In the genomic region with DNA sequence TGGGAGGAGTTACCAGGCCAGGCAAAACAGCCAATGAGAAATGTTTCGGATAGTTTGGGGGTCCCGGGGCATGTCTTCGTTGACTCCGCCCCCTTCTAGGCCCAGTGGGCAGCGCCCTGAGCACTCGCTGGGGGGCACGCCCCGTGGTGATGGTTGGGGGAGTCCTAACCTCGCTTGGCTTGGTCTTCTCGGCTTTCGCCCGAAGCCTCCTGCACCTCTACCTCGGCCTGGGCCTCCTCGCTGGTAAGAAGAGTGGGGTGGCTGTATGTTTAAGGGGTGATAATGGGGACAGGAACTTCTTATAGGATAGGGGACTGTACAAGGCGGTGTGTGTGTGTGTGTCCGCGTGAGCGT, we compare ENCODE assay signal across 9 mouse cellular contexts. TPM values are rescaled to one million over a fixed set of nuclear protein-coding genes. Genes with fewer than 3 reads are reported as not detected.
A peak's percentile ranks its signal among the peaks of the same experiment; 100 is the strongest.
DNase-seq lines count a peak whose midpoint lies in the region; ATAC-seq lines count a peak whose summit lies in the region.
"Had no signal": no experiment of that assay in that cellular context is flagged by ENCODE, and none has a peak within 500 bp of the region (broad histone marks: within the 10 kb centered on the region; RNA-seq: fewer than 3 reads in every experiment).

No protein-coding gene starts in this region.

- 6% methylated on average over 18 of the region's 18 CpGs for WGBS in heart, embryonic 14.5 days
- 5% methylated on average over 18 of the region's 18 CpGs for WGBS in hindbrain, embryonic 15.5 days
- 5% methylated on average over 18 of the region's 18 CpGs for WGBS in midbrain, embryonic 14.5 days

- no peak for DNase-seq in heart, postnatal 14 days
- no peak for DNase-seq in midbrain, embryonic 14.5 days
- DNase-seq in thymus, postnatal 10 days (ENCODE audit: low spot score in 2 of 2): no peak
- DNase-seq in MN1 (ENCODE audit: low spot score): no peak
- DNase-seq in right cerebral cortex, postnatal 14 days: no peak

- peak overlapping the region; percentile 29 to 33; a peak in 3 of 4 replicates for H3K4me3 ChIP-seq in heart, embryonic 14.5 days (ENCODE audit: control insufficient read depth in 1 of 2, insufficient read depth in 1 of 2, low read depth in 1 of 2, low read length in 2 of 2)
- peak overlapping the region; percentile 42 for H3K4me3 ChIP-seq in hindbrain, embryonic 15.5 days
- H3K4me3 ChIP-seq in midbrain, embryonic 14.5 days (replicated peaks; ENCODE audit: low read depth, low read length): peak overlapping the region; percentile 36

- H3K4me1 ChIP-seq in heart, embryonic 14.5 days (ENCODE audit: control insufficient read depth in 2 of 2, insufficient read depth in 2 of 2, low read length in 2 of 2): peaks cover 0 to 14% of the 10 kb centered on the region in 2 experiments; a peak in 3 of 4 replicates
- H3K4me1 ChIP-seq in hindbrain, embryonic 15.5 days (replicated peaks): peaks cover 43% of the 10 kb centered on the region
- H3K4me1 ChIP-seq in midbrain, embryonic 14.5 days (ENCODE audit: control insufficient read depth, insufficient read depth, low read length): peaks cover 35% of the 10 kb centered on the region

- peaks cover 65% of the 10 kb centered on the region for H3K27me3 ChIP-seq in heart, embryonic 14.5 days (ENCODE audit: control insufficient read depth, insufficient read depth, low read length)
- peaks cover 39% of the 10 kb centered on the region for H3K27me3 ChIP-seq in hindbrain, embryonic 15.5 days
- peaks cover 49% of the 10 kb centered on the region for H3K27me3 ChIP-seq in midbrain, embryonic 14.5 days (ENCODE audit: control insufficient read depth, insufficient read depth, low read length)

- no peak overlapping the region for H3K9ac ChIP-seq in heart, embryonic 14.5 days (ENCODE audit: low read length)
- H3K9ac ChIP-seq in hindbrain, embryonic 15.5 days: no peak overlapping the region
- no peak overlapping the region for H3K9ac ChIP-seq in midbrain, embryonic 14.5 days (replicated peaks; ENCODE audit: low read length)

- peak overlapping the region; percentile 63 for H3K4me2 ChIP-seq in heart, embryonic 14.5 days (ENCODE audit: low read length)
- peak overlapping the region; percentile 84 for H3K4me2 ChIP-seq in hindbrain, embryonic 15.5 days
- H3K4me2 ChIP-seq in midbrain, embryonic 14.5 days (ENCODE audit: low read length): peak overlapping the region; percentile 62

- intact Hi-C loops in heart, postnatal 14 days (cut with DNase I): loop anchor here (10.0 kb wide), 1 partner anchor 280 kb away; a partner anchor contains a TSS

- no peaks in the 10 kb centered on the region for H3K36me3 ChIP-seq in heart, embryonic 14.5 days (ENCODE audit: control insufficient read depth, insufficient read depth, low read length)
- peaks cover 6% of the 10 kb centered on the region; the same call in 1 of the 2 replicates for H3K36me3 ChIP-seq in hindbrain, embryonic 15.5 days
- H3K36me3 ChIP-seq in midbrain, embryonic 14.5 days (ENCODE audit: control insufficient read depth, insufficient read depth, low read length): peaks cover 15% of the 10 kb centered on the region; the same call in 1 of the 2 replicates

- no peak overlapping the region for H3K27ac ChIP-seq in heart, embryonic 14.5 days (replicated peaks in 1 of 2; ENCODE audit: control insufficient read depth in 1 of 2, insufficient read depth in 1 of 2, low read depth in 2 of 2, low read length in 2 of 2)
- H3K27ac ChIP-seq in hindbrain, embryonic 15.5 days (replicated peaks): no peak overlapping the region
- no peak overlapping the region for H3K27ac ChIP-seq in midbrain, embryonic 14.5 days (replicated peaks; ENCODE audit: low read depth, low read length)

- no peaks in the 10 kb centered on the region for H3K9me3 ChIP-seq in heart, embryonic 14.5 days (ENCODE audit: control insufficient read depth, low read length)
- H3K9me3 ChIP-seq in hindbrain, embryonic 15.5 days: no peaks in the 10 kb centered on the region
- no peaks in the 10 kb centered on the region for H3K9me3 ChIP-seq in midbrain, embryonic 14.5 days (ENCODE audit: control insufficient read depth, low read length)

- ATAC-seq in heart, embryonic 14.5 days (ENCODE audit: insufficient number of reproducible peaks, insufficient read depth, low FRiP score, low read depth): no peak
- 0 out of 2 replicates have a peak, but pooled peaks have one; percentile 6 for ATAC-seq in common myeloid progenitor, adult 5-6 weeks (replicated peaks; ENCODE audit: low read depth, poor library complexity, severe bottlenecking)
- ATAC-seq in hindbrain, embryonic 15.5 days (ENCODE audit: low FRiP score, low read depth): peak; percentile 32; the same call in 1 of the 2 replicates
- ATAC-seq in midbrain, embryonic 14.5 days (ENCODE audit: low FRiP score, low TSS enrichment): no peak

RNA-seq across cellular contexts. Expression of a gene that starts 2.3 kb away (rescaled TPM):
- 0.16 and 0.18 TPM in 2 replicates for polyA plus RNA-seq in heart, embryonic 14.5 days (2014; fragmentation: Nextera tagmentation; extraction: Ambion mirVana)
- total RNA-seq in heart, postnatal 14 days (2021): under 1 TPM; 0.76 to 0.90 TPM
- total RNA-seq in common myeloid progenitor, adult 5-6 weeks (2017): 0.49 and 0.78 TPM in 2 replicates
- polyA plus RNA-seq in hindbrain, embryonic 15.5 days (2015; fragmentation: Nextera tagmentation; extraction: Ambion mirVana): 7.6 and 8.1 TPM in 2 replicates
- polyA plus RNA-seq in midbrain, embryonic 14.5 days (2014; fragmentation: Nextera tagmentation; extraction: Ambion mirVana): 1.5 and 3.2 TPM in 2 replicates

RNA-seq across cellular contexts. Expression of a gene that starts 6.0 kb away (rescaled TPM):
- polyA plus RNA-seq in heart, embryonic 14.5 days (2014; fragmentation: Nextera tagmentation; extraction: Ambion mirVana): 4.9 and 6.4 TPM in 2 replicates
- total RNA-seq in heart, postnatal 14 days (2021): 1 to 10 TPM; 4.2 to 5.8 TPM
- 4.1 and 4.8 TPM in 2 replicates for total RNA-seq in common myeloid progenitor, adult 5-6 weeks (2017)
- 14.3 and 16.5 TPM in 2 replicates for polyA plus RNA-seq in hindbrain, embryonic 15.5 days (2015; fragmentation: Nextera tagmentation; extraction: Ambion mirVana)
- polyA plus RNA-seq in midbrain, embryonic 14.5 days (2014; fragmentation: Nextera tagmentation; extraction: Ambion mirVana): 10.0 and 10.7 TPM in 2 replicates

RNA-seq across cellular contexts. Expression of a gene that starts 14.8 kb away (rescaled TPM):
- 18.7 and 22.4 TPM in 2 replicates for polyA plus RNA-seq in heart, embryonic 14.5 days (2014; fragmentation: Nextera tagmentation; extraction: Ambion mirVana)
- total RNA-seq in heart, postnatal 14 days (2021): 10 to 100 TPM; 26.1 to 32.5 TPM
- total RNA-seq in common myeloid progenitor, adult 5-6 weeks (2017): 0.41 and 0.82 TPM in 2 replicates
- 5.5 and 5.6 TPM in 2 replicates for polyA plus RNA-seq in hindbrain, embryonic 15.5 days (2015; fragmentation: Nextera tagmentation; extraction: Ambion mirVana)
- 2.5 and 4.4 TPM in 2 replicates for polyA plus RNA-seq in midbrain, embryonic 14.5 days (2014; fragmentation: Nextera tagmentation; extraction: Ambion mirVana)
- total RNA-seq: MEL had no signal

RNA-seq across cellular contexts. Expression of a gene that starts 22.9 kb away (rescaled TPM):
- 139 and 143 TPM in 2 replicates for polyA plus RNA-seq in heart, embryonic 14.5 days (2014; fragmentation: Nextera tagmentation; extraction: Ambion mirVana)
- 10 to 100 TPM; 34.7 to 38.4 TPM for total RNA-seq in heart, postnatal 14 days (2021)
- total RNA-seq in common myeloid progenitor, adult 5-6 weeks (2017): 43.5 and 49.9 TPM in 2 replicates
- 168 and 175 TPM in 2 replicates for polyA plus RNA-seq in hindbrain, embryonic 15.5 days (2015; fragmentation: Nextera tagmentation; extraction: Ambion mirVana)
- polyA plus RNA-seq in midbrain, embryonic 14.5 days (2014; fragmentation: Nextera tagmentation; extraction: Ambion mirVana): 171 and 205 TPM in 2 replicates

RNA-seq across cellular contexts. Expression of a gene that starts 24.8 kb away (rescaled TPM):
- 10.1 and 12.2 TPM in 2 replicates for polyA plus RNA-seq in heart, embryonic 14.5 days (2014; fragmentation: Nextera tagmentation; extraction: Ambion mirVana)
- total RNA-seq in heart, postnatal 14 days (2021): 1 to 10 TPM; 3.1 to 3.2 TPM
- total RNA-seq in common myeloid progenitor, adult 5-6 weeks (2017): not detected in 2 replicates
- polyA plus RNA-seq in hindbrain, embryonic 15.5 days (2015; fragmentation: Nextera tagmentation; extraction: Ambion mirVana): 13.7 TPM in 2 replicates
- 13.4 and 16.3 TPM in 2 replicates for polyA plus RNA-seq in midbrain, embryonic 14.5 days (2014; fragmentation: Nextera tagmentation; extraction: Ambion mirVana)

Comparison
In these comparisons a context has a peak if more than half of its experiments do, and no peak if none do; other contexts are left out.
1. ATAC-seq: peak in common myeloid progenitor, adult 5-6 weeks (single experiment) and hindbrain, embryonic 15.5 days (single experiment); none in heart, embryonic 14.5 days (single experiment) and midbrain, embryonic 14.5 days (single experiment).
2. Peak in every context shown above with its lines, with median percentiles within 50 percentile points of each other: H3K4me2 ChIP-seq and H3K4me3 ChIP-seq.